Mouse (Mus musculus): ENCODE measurements around the gene Nppb.

DNA sequence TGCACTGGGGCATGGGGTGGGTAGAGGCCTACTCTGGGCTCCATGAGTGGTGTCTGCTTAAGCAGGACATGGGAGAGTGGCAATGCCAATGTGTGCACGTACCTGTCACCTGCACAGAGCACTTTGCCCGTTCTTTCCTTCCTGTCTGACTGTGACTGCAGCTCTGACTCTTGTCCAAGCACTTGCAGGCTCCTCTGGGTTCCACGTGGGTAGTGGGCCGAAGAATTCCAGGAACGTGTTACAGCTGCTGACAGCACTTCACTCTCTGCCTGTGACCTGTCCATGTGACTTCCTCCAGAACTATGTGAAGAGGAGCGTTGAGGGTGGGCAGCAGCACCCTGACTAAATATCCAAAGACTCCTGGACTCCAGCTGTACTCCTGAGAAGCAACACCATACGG, 19.9 kb upstream of the Nppb start:
- no peak for TF ChIP-seq GATA1 (IDR thresholded peaks at IDR 0.05; ENCODE audit: borderline replicate concordance, low read length)
- TF ChIP-seq FLI1 (IDR thresholded peaks at IDR 0.05; ENCODE audit: low read length) = no peak

Data from megakaryocyte, embryonic 14.5 days (primary cell).